Mouse (Mus musculus) embryonic facial prominence, embryonic 11.5 days (tissue): ENCODE measurements around the gene Mtg1. TPM values are rescaled to one million over a fixed set of nuclear protein-coding genes. Genes with fewer than 3 reads are reported as not detected.
A peak's percentile ranks its signal among the peaks of the same experiment; 100 is the strongest.

Experiments used
- ATAC-seq: fragments of 200-750 bp; cut with Nextera tagmentation; replicated peaks from 2 replicates; pipeline ENCODE4 v1.8.0; 2017; ENCODE audit warnings: low read depth; ENCODE audit not compliant: insufficient number of reproducible peaks, low FRiP score, low TSS enrichment
- DNase-seq: peaks from one replicate; pipeline ENCODE4 v3.0.0-alpha.2; 2015; ENCODE audit warnings: low spot score
- H3K27ac ChIP-seq: fragments of 300-500 bp; sonication (generic); replicated peaks from 2 replicates; pipeline ENCODE4 v1.5.1; 2014; ENCODE audit warnings: mild to moderate bottlenecking, low read depth, low read length, control low read depth
- H3K27me3 ChIP-seq: fragments of 300-500 bp; sonication (generic); 2 replicates; pipeline ENCODE4 v1.6.1; 2014; ENCODE audit warnings: mild to moderate bottlenecking, low read length, moderate library complexity, mixed read lengths; ENCODE audit not compliant: control insufficient read depth, insufficient read depth
- H3K36me3 ChIP-seq: fragments of 300-500 bp; sonication (generic); replicated peaks from 2 replicates; pipeline ENCODE4 v1.6.1; 2014; ENCODE audit warnings: low read depth, mild to moderate bottlenecking, low read length, moderate library complexity, mixed read lengths; ENCODE audit not compliant: control insufficient read depth, insufficient read depth
- H3K4me1 ChIP-seq: fragments of 300-500 bp; sonication (generic); 2 replicates; pipeline ENCODE4 v1.6.1; 2014; ENCODE audit warnings: low read length, mixed read lengths; ENCODE audit not compliant: control insufficient read depth, insufficient read depth
- H3K4me2 ChIP-seq: fragments of 300-500 bp; sonication (generic); 2 replicates; pipeline ENCODE4 v1.6.1; 2014; ENCODE audit warnings: low read depth, mild to moderate bottlenecking, control low read depth, low read length, moderate library complexity
- H3K4me3 ChIP-seq: fragments of 300-500 bp; sonication (generic); 2 replicates; pipeline ENCODE4 v1.5.1; 2014; ENCODE audit warnings: low read depth, low read length, control low read depth
- H3K9ac ChIP-seq: fragments of 300-500 bp; sonication (generic); replicated peaks from 2 replicates; pipeline ENCODE4 v1.6.1; 2014; ENCODE audit warnings: mild to moderate bottlenecking, control low read depth, low read length
- H3K9me3 ChIP-seq: fragments of 300-500 bp; sonication (generic); replicated peaks from 2 replicates; pipeline ENCODE4 v1.6.1; 2016; ENCODE audit warnings: mild to moderate bottlenecking, low read length, inconsistent platforms, mixed read lengths; ENCODE audit not compliant: control insufficient read depth
- WGBS: fragments of 180-500 bp; shearing (Covaris S2); extraction: QIAGEN DNeasy Blood & Tissue Kit; methylation state at CpG from one replicate; pipeline ENCODE4 v1.1.7; 2014; 5-methylcytosine and 5-hydroxymethylcytosine counted together
- polyA plus RNA-seq: library from polyadenylated mRNA; unstranded; fragments of >200 nt; fragmentation: Nextera tagmentation; extraction: Ambion mirVana; gene quantifications from 2 replicates; pipeline ENCODE4 v1.2.1, GENCODE M21; 2014

Mtg1 gene
- polyA plus RNA-seq, 1 experiment from 2014 or later, result 23.1 TPM

DNA sequence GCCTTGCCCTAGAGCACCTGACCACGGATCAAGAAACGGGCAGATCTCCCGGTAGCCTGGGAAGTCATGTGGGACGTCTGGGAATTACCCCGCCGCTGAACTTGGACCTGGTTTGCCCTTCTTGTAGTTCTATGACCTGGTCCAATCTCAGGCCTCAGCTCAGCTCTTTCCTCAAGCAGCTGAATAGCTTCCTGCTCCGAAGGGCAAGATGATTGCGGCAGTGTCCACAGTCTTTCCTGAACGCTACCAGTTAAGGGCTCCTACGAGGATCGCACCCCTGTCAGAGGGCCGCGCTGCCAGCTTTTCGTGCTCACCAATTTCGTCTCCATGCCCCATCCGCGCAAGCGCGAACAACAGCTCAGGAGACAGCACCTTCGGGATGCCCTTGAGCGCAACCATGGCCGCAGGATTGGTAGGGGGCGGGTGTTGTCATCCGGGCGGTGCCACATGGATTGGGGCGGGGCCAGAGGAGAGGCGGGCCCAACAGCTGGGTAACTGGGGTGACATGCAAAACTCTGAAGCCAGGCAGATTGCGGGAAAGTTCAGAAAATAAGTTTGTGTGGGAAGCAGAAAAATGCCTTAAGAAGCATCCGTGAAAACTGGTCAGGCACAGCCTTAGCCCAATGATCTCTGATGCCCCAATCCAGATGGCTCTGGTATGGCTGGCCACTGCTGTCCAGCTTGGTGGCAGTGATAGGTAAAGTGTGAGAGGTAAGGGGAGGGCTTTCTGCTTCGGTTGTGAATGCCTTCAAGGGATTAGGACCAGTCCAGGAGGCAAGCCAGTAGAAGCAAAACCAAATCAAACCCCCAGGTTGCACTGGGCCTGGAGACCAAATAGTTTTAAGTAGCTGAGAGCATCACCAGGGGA lies 35.1 kb upstream of the Mtg1 start, which contains the start of gene Fuom:
TSS of gene Fuom (minus strand) at position 449 of the 868 bp plus-strand sequence.
- Histone ChIP-seq H3K9ac (peak within 1 kb of the TSS; percentile 64), H3K4me3 (peak within 1 kb of the TSS; percentile 36), H3K27ac (no peak within 1 kb of the TSS), H3K4me1 (no peaks in the 10 kb centered on the region), H3K4me2 (peak within 1 kb of the TSS; percentile 78), H3K27me3 (no peaks in the 10 kb centered on the region), H3K9me3 (no peaks in the 10 kb centered on the region), H3K36me3 (no peaks in the 10 kb centered on the region)
- WGBS, result 2% methylated on average over 30 of the region's 30 CpGs
- DNase-seq (peak; percentile 82), ATAC-seq (peak; percentile 85)

DNA sequence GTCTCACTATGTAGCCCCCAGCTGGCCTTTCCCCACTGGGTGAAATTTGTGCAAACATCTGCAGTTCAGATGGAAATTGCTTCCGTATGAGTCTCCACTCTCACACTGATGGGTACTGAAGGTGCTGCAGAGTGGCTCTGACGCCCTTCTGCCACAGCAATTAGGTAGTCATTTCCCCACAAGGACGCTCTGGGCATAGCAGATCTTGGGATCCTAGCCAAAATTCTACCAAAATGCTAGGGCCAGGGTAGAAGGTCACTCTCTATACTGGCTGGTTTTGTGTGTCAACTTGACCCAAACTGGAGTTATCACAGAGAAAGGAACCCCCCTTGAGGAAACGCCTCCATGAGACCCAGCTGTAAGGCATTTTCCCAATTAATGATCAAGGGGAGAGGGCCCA lies 33.4 kb upstream of the Mtg1 start:
- WGBS, result 62% methylated on average over 4 of the region's 4 CpGs
- H3K4me3 ChIP-seq, result no peak overlapping the region
- H3K4me1 ChIP-seq, result no peaks in the 10 kb centered on the region
- no peaks in the 10 kb centered on the region; the same call in 1 of the 2 replicates for H3K36me3 ChIP-seq
- DNase-seq (no peak), ATAC-seq (no peak)
- no peaks in the 10 kb centered on the region for H3K9me3 ChIP-seq
- no peaks in the 10 kb centered on the region for H3K27me3 ChIP-seq
- no peak overlapping the region for H3K9ac ChIP-seq
- no peak overlapping the region for H3K27ac ChIP-seq
- H3K4me2 ChIP-seq, result no peak overlapping the region

GRCm38 (mm10) chr7:140111943-140112342 lies 25.4 kb upstream of the Mtg1 start:
- H3K27me3 ChIP-seq, result no peaks in the 10 kb centered on the region
- no peaks in the 10 kb centered on the region for H3K4me1 ChIP-seq
- H3K36me3 ChIP-seq, result peaks cover 10% of the 10 kb centered on the region
- no peaks in the 10 kb centered on the region for H3K9me3 ChIP-seq
- H3K27ac ChIP-seq, result no peak overlapping the region
- 70% methylated on average over 3 of the region's 3 CpGs for WGBS
- DNase-seq, result no peak
- ATAC-seq, result no peak
- H3K4me3 ChIP-seq, result no peak overlapping the region
- H3K9ac ChIP-seq, result no peak overlapping the region
- H3K4me2 ChIP-seq, result no peak overlapping the region

- peak; percentile 61; the same call in 1 of the 2 replicates for ATAC-seq
Observed at GRCm38 (mm10) chr7:140115583-140116328, 21.6 kb upstream of the Mtg1 start, which contains the start of gene Paox. Gene Paox (plus strand): TSS chr7:140115799.

DNA sequence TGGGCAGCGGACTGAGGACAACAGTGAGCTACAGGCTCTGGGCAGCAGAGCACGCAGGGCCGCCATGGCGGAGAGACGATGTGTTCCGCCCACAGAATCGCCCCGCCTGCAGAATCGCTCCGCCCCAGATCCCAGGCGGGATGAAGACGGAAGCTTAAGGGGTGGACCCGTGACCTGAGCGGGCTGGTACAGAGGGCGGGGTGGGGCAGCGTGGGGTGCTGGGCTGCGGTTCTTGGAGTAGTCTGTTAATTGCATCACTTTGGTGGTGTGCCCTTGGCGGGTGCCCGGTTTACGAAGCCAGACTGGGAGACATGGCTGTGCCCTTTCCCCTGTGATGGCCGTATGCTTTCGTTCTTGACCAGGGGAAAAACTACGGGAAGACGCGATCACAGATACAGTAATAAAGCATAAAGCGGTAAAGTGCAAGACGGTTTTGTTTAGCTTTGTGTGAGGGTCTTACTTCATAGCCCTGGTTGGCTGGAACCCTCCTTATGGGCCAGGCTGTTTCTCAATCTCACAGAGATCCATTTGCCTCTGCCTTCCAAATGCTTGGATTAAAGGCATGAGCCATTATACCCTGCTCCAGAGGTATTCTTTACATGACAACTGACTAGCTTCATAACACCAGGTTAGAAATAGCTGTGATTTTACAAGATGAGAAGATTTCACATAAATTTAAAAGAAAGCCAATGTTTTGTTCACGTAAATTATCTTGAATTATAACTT lies 20.9 kb upstream of the Mtg1 start, which contains the start of gene Echs1:
TSS of gene Echs1 (minus strand) at position 148 of the 726 bp plus-strand sequence.
- no peaks in the 10 kb centered on the region for H3K9me3 ChIP-seq
- ATAC-seq (peak; percentile 94), DNase-seq (peak; percentile 89)
- no peaks in the 10 kb centered on the region for H3K4me1 ChIP-seq
- no peaks in the 10 kb centered on the region for H3K27me3 ChIP-seq
- peak within 1 kb of the TSS; percentile 57 for H3K4me3 ChIP-seq
- no peaks in the 10 kb centered on the region for H3K36me3 ChIP-seq
- H3K4me2 ChIP-seq, result peak within 1 kb of the TSS; percentile 67
- H3K9ac ChIP-seq, result peak within 1 kb of the TSS; percentile 74
- peak within 1 kb of the TSS; percentile 36 for H3K27ac ChIP-seq
- WGBS, result 4% methylated on average over 28 of the region's 28 CpGs

More at GRCm38 (mm10) chr7:140115583-140116328, 21.6 kb upstream of the Mtg1 start, which contains the start of gene Paox:
- DNase-seq, result peak; percentile 59
- Histone ChIP-seq H3K27ac (peak within 1 kb of the TSS; percentile 36), H3K9ac (peak within 1 kb of the TSS; percentile 74), H3K4me3 (peak within 1 kb of the TSS; percentile 57), H3K4me1 (no peaks in the 10 kb centered on the region), H3K4me2 (peak within 1 kb of the TSS; percentile 67), H3K9me3 (no peaks in the 10 kb centered on the region), H3K27me3 (no peaks in the 10 kb centered on the region), H3K36me3 (peaks cover 2% of the 10 kb centered on the region; the same call in 1 of the 2 replicates)
- WGBS, result 3% methylated on average over 23 of the region's 23 CpGs

DNA sequence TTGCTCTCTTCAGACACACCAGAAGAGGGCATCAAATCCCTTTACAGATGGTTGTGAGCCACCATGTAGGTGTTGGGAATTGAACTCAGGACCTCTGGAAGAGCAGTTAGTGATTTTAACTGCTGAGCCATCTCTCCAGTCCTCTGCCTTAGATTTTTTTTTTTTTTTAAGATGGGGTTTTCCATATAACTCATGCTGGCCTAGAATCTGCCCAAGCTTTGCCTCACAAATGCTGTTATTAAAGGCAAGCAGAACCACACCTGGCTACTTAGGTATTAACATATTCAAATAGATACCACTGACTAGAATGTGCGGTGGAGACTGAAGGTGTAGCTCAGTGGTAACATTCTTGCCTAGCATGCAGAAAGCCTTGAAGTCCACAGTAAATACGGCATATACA lies 16.9 kb upstream of the Mtg1 start:
- Histone ChIP-seq H3K27ac (no peak overlapping the region), H3K4me2 (no peak overlapping the region), H3K9ac (no peak overlapping the region), H3K36me3 (no peaks in the 10 kb centered on the region), H3K27me3 (no peaks in the 10 kb centered on the region), H3K4me3 (no peak overlapping the region), H3K9me3 (no peaks in the 10 kb centered on the region), H3K4me1 (no peaks in the 10 kb centered on the region)
- ATAC-seq, result no peak
- WGBS, result 85% methylated on average over 2 of the region's 2 CpGs
- DNase-seq, result no peak

- DNase-seq, result no peak
- 70% methylated on average over 13 of the region's 13 CpGs for WGBS
Observed at GRCm38 (mm10) chr7:140121338-140121910, 15.9 kb upstream of the Mtg1 start.

More at GRCm38 (mm10) chr7:140121338-140121910, 15.9 kb upstream of the Mtg1 start:
- H3K36me3 ChIP-seq, result no peaks in the 10 kb centered on the region
- H3K9ac ChIP-seq, result no peak overlapping the region
- no peaks in the 10 kb centered on the region for H3K4me1 ChIP-seq
- no peak overlapping the region for H3K27ac ChIP-seq
- H3K27me3 ChIP-seq, result no peaks in the 10 kb centered on the region
- H3K4me2 ChIP-seq, result no peak overlapping the region
- ATAC-seq, result no peak
- no peaks in the 10 kb centered on the region for H3K9me3 ChIP-seq
- H3K4me3 ChIP-seq, result no peak overlapping the region
